Mouse (Mus musculus) myocyte (in vitro differentiated cells): ENCODE results near the gene Tmem108. TPM values are rescaled to one million over a fixed set of nuclear protein-coding genes. Genes with fewer than 3 reads are reported as not detected.

ENCODE experiments used
- H3K27me3 ChIP-seq: one replicate; pipeline ENCODE4 v1.6.1; 2011; ENCODE audit not compliant: control insufficient read depth, insufficient read depth, insufficient read length
- H3K36me3 ChIP-seq: one replicate; pipeline ENCODE4 v1.6.1; 2011; ENCODE audit not compliant: control insufficient read depth, insufficient read depth
- H3K4me2 ChIP-seq: one replicate; pipeline ENCODE4 v1.6.1; 2011; ENCODE audit warnings: low read depth, control low read depth
- H3K4me3 ChIP-seq: one replicate; pipeline ENCODE4 v1.5.1; 2011; ENCODE audit warnings: mild to moderate bottlenecking, control low read depth, moderate library complexity
- H3K79me2 ChIP-seq: one replicate; pipeline ENCODE4 v1.6.1; 2011; ENCODE audit not compliant: control insufficient read depth, insufficient read depth
- H3ac ChIP-seq: one replicate; pipeline ENCODE4 v1.6.1; 2011; ENCODE audit not compliant: control insufficient read depth, insufficient read length
- CEBPB ChIP-seq: IDR thresholded peaks from 2 replicates; pipeline ENCODE4 v1.6.1; 2011; ENCODE audit warnings: mild to moderate bottlenecking, moderate library complexity; ENCODE audit not compliant: poor library complexity, insufficient read depth, severe bottlenecking
- E2F4 ChIP-seq: IDR thresholded peaks from one replicate; pipeline ENCODE4 v1.6.1; 2011; ENCODE audit warnings: mild to moderate bottlenecking, control low read depth, moderate library complexity; ENCODE audit not compliant: insufficient read depth
- MAX ChIP-seq: IDR thresholded peaks from one replicate; pipeline ENCODE4 v1.6.1; 2011; ENCODE audit warnings: low read depth, mild to moderate bottlenecking, control low read depth
- MYOD1 ChIP-seq, 3 experiments: IDR thresholded peaks; one replicate each; pipeline ENCODE4 v1.6.1; 2011; ENCODE audit warnings: control low read depth in 2 of 3, low read depth in 2 of 3, mild to moderate bottlenecking in 2 of 3, moderate library complexity in 1 of 3; ENCODE audit not compliant: insufficient read length in 2 of 3, control insufficient read depth in 1 of 3
- MYOG ChIP-seq, 3 experiments: IDR thresholded peaks; one replicate each; pipeline ENCODE4 v1.6.1; 2011; ENCODE audit warnings: control low read depth in 2 of 3, low read depth in 2 of 3, mild to moderate bottlenecking in 2 of 3; ENCODE audit not compliant: insufficient read length in 2 of 3, control insufficient read depth in 1 of 3, insufficient read depth in 1 of 3
- POLR2A ChIP-seq: IDR thresholded peaks from one replicate; pipeline ENCODE4 v1.6.1; 2011; ENCODE audit warnings: low read depth, mild to moderate bottlenecking, control low read depth, moderate library complexity; ENCODE audit not compliant: insufficient read length
- POLR2AphosphoS2 ChIP-seq: IDR thresholded peaks from one replicate; pipeline ENCODE4 v1.6.1; 2011; ENCODE audit warnings: low read depth, control low read depth; ENCODE audit not compliant: insufficient read length
- REST ChIP-seq: IDR thresholded peaks from one replicate; pipeline ENCODE4 v1.6.1; 2011; ENCODE audit warnings: mild to moderate bottlenecking, control low read depth, moderate library complexity; ENCODE audit not compliant: insufficient read depth, insufficient read length
- SRF ChIP-seq: IDR thresholded peaks from one replicate; pipeline ENCODE4 v1.6.1; 2011; ENCODE audit warnings: low read depth; ENCODE audit not compliant: control insufficient read depth, insufficient read length
- TCF12 ChIP-seq: IDR thresholded peaks from one replicate; pipeline ENCODE4 v1.6.1; 2011; ENCODE audit warnings: mild to moderate bottlenecking, control low read depth; ENCODE audit not compliant: poor library complexity, insufficient read depth, severe bottlenecking
- TCF3 ChIP-seq: IDR thresholded peaks from one replicate; pipeline ENCODE4 v1.6.1; 2011; ENCODE audit warnings: low read depth, control low read depth; ENCODE audit not compliant: insufficient read length
- USF1 ChIP-seq: IDR thresholded peaks from one replicate; pipeline ENCODE4 v1.6.1; 2011; ENCODE audit warnings: low read depth, mild to moderate bottlenecking, control low read depth, moderate library complexity
- polyA plus RNA-seq: library from polyadenylated mRNA; unstranded; fragments of >200 nt; fragmentation: generic; extraction: Trizol; gene quantifications from one replicate; pipeline ENCODE4 v1.2.1, GENCODE M21; 2012; ENCODE audit warnings: missing spikeins

Tmem108 gene
- polyA plus RNA-seq, 1 experiment = not detected

DNA sequence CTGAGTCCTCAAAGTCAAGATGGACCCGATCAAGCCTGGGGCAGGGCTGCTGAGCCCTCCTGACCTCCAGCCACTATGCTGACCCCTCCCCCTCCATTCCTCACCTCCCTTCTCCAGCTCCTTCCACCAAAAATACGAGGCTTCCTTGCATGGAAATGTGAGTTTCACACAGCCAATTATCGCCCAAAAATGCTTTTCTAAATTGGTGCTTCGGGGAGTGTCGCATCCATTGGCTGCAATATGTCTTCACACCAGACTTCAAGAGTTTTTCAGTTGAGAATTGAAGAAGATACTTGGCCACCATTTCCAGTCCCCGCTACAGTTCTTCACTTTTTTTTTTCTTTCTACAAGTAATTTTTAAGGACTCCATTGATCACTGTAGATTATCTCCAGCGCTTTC is 19.8 kb upstream of the Tmem108 start:
- Histone ChIP-seq H3K27me3 (no peaks in the 10 kb centered on the region), H3K4me3 (no peak overlapping the region), H3K79me2 (no peaks in the 10 kb centered on the region), H3ac (no peak overlapping the region), H3K4me2 (no peak overlapping the region), H3K36me3 (no peaks in the 10 kb centered on the region)
- no peak for TF ChIP-seq CEBPB
- no peak for TF ChIP-seq MYOD1 (IDR thresholded peaks at IDR 0.05; ENCODE audit: control insufficient read depth in 1 of 3, insufficient read length in 2 of 3, low read depth in 2 of 3)
- no peak for TF ChIP-seq TCF3
- TF ChIP-seq USF1 = no peak
- TF ChIP-seq E2F4 = no peak
- TF ChIP-seq TCF12 = no peak

DNA sequence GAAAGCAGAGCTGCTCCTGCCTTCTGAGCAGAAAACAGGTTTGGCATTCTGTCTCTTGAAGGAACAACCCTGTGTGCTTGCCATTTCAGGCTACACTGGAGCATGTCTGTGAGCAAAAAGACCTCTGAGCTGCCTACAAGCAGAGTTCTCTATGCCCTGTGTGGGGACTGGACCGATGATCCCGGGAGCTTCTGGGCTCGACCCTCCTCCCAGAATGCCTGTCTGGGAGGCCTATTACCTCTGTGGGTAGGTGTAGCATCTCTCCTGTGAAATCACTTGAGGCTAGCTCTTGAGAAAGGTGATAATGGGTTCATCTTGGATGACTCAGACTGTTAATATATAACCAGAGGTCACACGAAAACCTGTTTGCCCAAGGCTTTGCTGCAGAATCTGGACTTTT is 19.0 kb upstream of the Tmem108 start:
- Histone ChIP-seq H3K4me3 (no peak overlapping the region), H3K36me3 (no peaks in the 10 kb centered on the region), H3K79me2 (no peaks in the 10 kb centered on the region), H3K4me2 (no peak overlapping the region), H3ac (no peak overlapping the region), H3K27me3 (no peaks in the 10 kb centered on the region)
- TF ChIP-seq TCF12 = no peak
- TF ChIP-seq MYOD1 (IDR thresholded peaks at IDR 0.05; ENCODE audit: control insufficient read depth in 1 of 3, insufficient read length in 2 of 3, low read depth in 2 of 3) = no peak
- no peak for TF ChIP-seq POLR2AphosphoS2
- no peak for TF ChIP-seq MYOG (IDR thresholded peaks at IDR 0.05; ENCODE audit: control insufficient read depth in 1 of 3, insufficient read depth in 1 of 3, insufficient read length in 2 of 3, low read depth in 2 of 3)
- no peak for TF ChIP-seq SRF
- no peak for TF ChIP-seq E2F4
- no peak for TF ChIP-seq POLR2A
- TF ChIP-seq REST = no peak
- no peak for TF ChIP-seq MAX
- TF ChIP-seq TCF3 = no peak
- TF ChIP-seq USF1 = no peak
- TF ChIP-seq CEBPB = no peak

DNA sequence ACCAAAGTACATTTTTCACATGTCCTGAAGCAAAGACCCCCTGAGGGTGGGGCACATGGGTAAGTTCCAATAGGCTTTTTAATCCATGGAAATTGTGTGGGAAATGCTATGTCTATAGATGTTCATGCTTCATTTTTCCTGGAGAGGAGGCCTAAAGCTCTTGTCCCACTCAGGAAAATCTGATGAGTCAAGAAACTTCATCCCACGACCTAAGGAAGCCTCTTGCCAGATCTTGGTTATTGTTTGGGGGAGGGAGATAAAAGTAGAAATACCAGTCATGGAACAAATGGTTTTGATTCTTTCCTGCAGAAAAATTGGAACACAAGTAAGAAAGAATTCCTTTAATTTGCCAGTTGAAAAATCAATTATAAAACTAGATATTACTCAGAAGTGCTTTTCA is 16.5 kb upstream of the Tmem108 start:
- no peak for TF ChIP-seq MYOD1 (IDR thresholded peaks at IDR 0.05; ENCODE audit: control insufficient read depth in 1 of 3, insufficient read length in 2 of 3, low read depth in 2 of 3)
- TF ChIP-seq CEBPB = no peak
- no peak for TF ChIP-seq POLR2AphosphoS2
- no peak for TF ChIP-seq TCF12
- no peak for TF ChIP-seq REST
- TF ChIP-seq USF1 = no peak
- no peak for TF ChIP-seq SRF
- no peak for TF ChIP-seq MYOG (IDR thresholded peaks at IDR 0.05; ENCODE audit: control insufficient read depth in 1 of 3, insufficient read depth in 1 of 3, insufficient read length in 2 of 3, low read depth in 2 of 3)
- no peak for TF ChIP-seq E2F4
- no peak for TF ChIP-seq TCF3
- no peak for TF ChIP-seq POLR2A
- TF ChIP-seq MAX = no peak
- H3K36me3 ChIP-seq = no peaks in the 10 kb centered on the region
- no peaks in the 10 kb centered on the region for H3K79me2 ChIP-seq
- no peaks in the 10 kb centered on the region for H3K27me3 ChIP-seq
- H3K4me2 ChIP-seq = no peak overlapping the region
- no peak overlapping the region for H3ac ChIP-seq
- H3K4me3 ChIP-seq = no peak overlapping the region

DNA sequence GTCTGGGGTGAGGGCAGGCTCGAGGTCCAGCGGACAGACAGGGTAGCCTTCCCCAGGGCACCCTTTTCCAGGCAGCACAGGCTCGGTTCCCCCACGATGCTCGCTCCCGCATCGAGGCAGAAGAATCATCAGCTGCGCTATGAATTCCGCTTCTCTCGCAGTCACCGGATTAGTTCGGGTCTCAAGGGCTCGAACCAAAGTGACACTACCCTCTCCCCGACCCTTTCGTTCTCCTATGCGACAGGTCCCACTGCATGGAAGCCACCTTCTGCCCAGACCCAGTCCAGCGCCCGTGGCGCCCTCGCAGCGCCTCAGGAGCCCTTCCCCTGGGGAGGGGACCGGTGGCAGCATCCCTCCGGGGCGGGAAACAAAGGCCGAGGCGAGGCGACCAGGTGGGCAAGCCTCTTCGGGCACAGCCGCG is 476 bp downstream of the Tmem108 start:
- H3K79me2 ChIP-seq = no peaks in the 10 kb centered on the region
- H3K4me2 ChIP-seq = no peak overlapping the region
- H3K27me3 ChIP-seq = peaks cover 29% of the 10 kb centered on the region
- no peak overlapping the region for H3ac ChIP-seq
- H3K36me3 ChIP-seq = no peaks in the 10 kb centered on the region
- H3K4me3 ChIP-seq = no peak overlapping the region
- TF ChIP-seq POLR2A (no peak), MYOD1 (IDR thresholded peaks at IDR 0.05; ENCODE audit: control insufficient read depth in 1 of 3, insufficient read length in 2 of 3, low read depth in 2 of 3) (no peak), CEBPB (no peak), POLR2AphosphoS2 (no peak), E2F4 (no peak), REST (no peak), TCF12 (no peak), USF1 (no peak), TCF3 (no peak), MAX (no peak), MYOG (IDR thresholded peaks at IDR 0.05; ENCODE audit: control insufficient read depth in 1 of 3, insufficient read depth in 1 of 3, insufficient read length in 2 of 3, low read depth in 2 of 3) (no peak), SRF (no peak)

DNA sequence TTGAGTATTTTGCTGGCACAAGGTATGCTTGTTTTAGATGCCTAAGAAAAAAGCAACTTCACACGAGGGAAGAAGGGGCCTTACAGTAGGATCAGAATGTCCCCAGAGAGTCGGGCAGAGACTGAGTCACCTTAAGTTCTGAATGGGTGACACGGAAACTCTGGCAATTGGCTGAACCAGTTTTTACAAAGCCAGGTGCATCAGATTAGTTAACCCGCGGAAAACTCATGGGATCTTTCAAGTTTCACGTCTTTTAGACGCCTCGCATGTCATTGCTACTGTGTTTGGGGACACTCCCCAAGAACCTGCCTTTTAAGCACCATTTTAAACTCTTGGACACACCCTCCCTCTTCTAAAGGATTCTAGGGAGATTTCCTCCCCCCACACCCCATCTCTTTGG is 1.3 kb downstream of the Tmem108 start:
- peaks cover 29% of the 10 kb centered on the region for H3K27me3 ChIP-seq
- H3ac ChIP-seq = no peak overlapping the region
- H3K79me2 ChIP-seq = no peaks in the 10 kb centered on the region
- no peak overlapping the region for H3K4me3 ChIP-seq
- H3K4me2 ChIP-seq = no peak overlapping the region
- H3K36me3 ChIP-seq = no peaks in the 10 kb centered on the region
- TF ChIP-seq CEBPB (no peak), E2F4 (no peak), MYOD1 (IDR thresholded peaks at IDR 0.05; ENCODE audit: control insufficient read depth in 1 of 3, insufficient read length in 2 of 3, low read depth in 2 of 3) (no peak), POLR2AphosphoS2 (no peak), USF1 (no peak), TCF12 (no peak), POLR2A (no peak), MYOG (IDR thresholded peaks at IDR 0.05; ENCODE audit: control insufficient read depth in 1 of 3, insufficient read depth in 1 of 3, insufficient read length in 2 of 3, low read depth in 2 of 3) (no peak), SRF (no peak), REST (no peak), MAX (no peak), TCF3 (no peak)
